Mouse (Mus musculus) neural tube, embryonic 14.5 days (tissue): ENCODE results near the gene Grm1. TPM values are rescaled to one million over a fixed set of nuclear protein-coding genes. Genes with fewer than 3 reads are reported as not detected.

Experiments used
- ATAC-seq: fragments of 200-750 bp; cut with Nextera tagmentation; 2 replicates; pipeline ENCODE4 v1.8.0; 2017; ENCODE audit warnings: low read depth, mild to moderate bottlenecking, moderate TSS enrichment, moderate library complexity
- H3K27ac ChIP-seq: fragments of 300-500 bp; sonication (generic); 2 replicates; pipeline ENCODE4 v1.5.1; 2014; ENCODE audit warnings: low read depth, mild to moderate bottlenecking, control low read depth, low read length, moderate library complexity, mixed read lengths
- H3K27me3 ChIP-seq: fragments of 300-500 bp; sonication (generic); 2 replicates; pipeline ENCODE4 v1.6.1; 2014; ENCODE audit warnings: low read length; ENCODE audit not compliant: control insufficient read depth, insufficient read depth
- H3K36me3 ChIP-seq: fragments of 300-500 bp; sonication (generic); 2 replicates; pipeline ENCODE4 v1.6.1; 2014; ENCODE audit warnings: low read length, mixed read lengths; ENCODE audit not compliant: control insufficient read depth, insufficient read depth
- H3K4me1 ChIP-seq: fragments of 300-500 bp; sonication (generic); 2 replicates; pipeline ENCODE4 v1.6.1; 2014; ENCODE audit warnings: low read length; ENCODE audit not compliant: control insufficient read depth, insufficient read depth
- H3K4me2 ChIP-seq: fragments of 300-500 bp; sonication (generic); 2 replicates; pipeline ENCODE4 v1.6.1; 2014; ENCODE audit warnings: mild to moderate bottlenecking, low read depth, low read length, control low read depth
- H3K4me3 ChIP-seq: fragments of 300-500 bp; sonication (generic); 2 replicates; pipeline ENCODE4 v1.5.1; 2014; ENCODE audit warnings: low read depth, low read length, control low read depth, mixed read lengths
- H3K9ac ChIP-seq: fragments of 300-500 bp; sonication (generic); replicated peaks from 2 replicates; pipeline ENCODE4 v1.6.1; 2014; ENCODE audit warnings: low read depth, mild to moderate bottlenecking, control low read depth, low read length, mixed read lengths
- H3K9me3 ChIP-seq: fragments of 300-500 bp; sonication (generic); 2 replicates; pipeline ENCODE4 v1.6.1; 2016; ENCODE audit warnings: low read length; ENCODE audit not compliant: control insufficient read depth
- WGBS: fragments of 180-500 bp; shearing (Covaris S2); extraction: QIAGEN DNeasy Blood & Tissue Kit; methylation state at CpG from one replicate; pipeline ENCODE4 v1.1.7; 2014; 5-methylcytosine and 5-hydroxymethylcytosine counted together
- polyA plus RNA-seq: library from polyadenylated mRNA; unstranded; fragments of >200 nt; fragmentation: Nextera tagmentation; extraction: Ambion mirVana; gene quantifications from 2 replicates; pipeline ENCODE4 v1.2.1, GENCODE M21; 2014

Grm1 gene
- polyA plus RNA-seq, 1 experiment from 2014 or later, result 4.5 TPM

- Histone ChIP-seq H3K4me3 (no peak overlapping the region), H3K36me3 (no peaks in the 10 kb centered on the region), H3K9me3 (no peaks in the 10 kb centered on the region), H3K27ac (no peak overlapping the region), H3K9ac (no peak overlapping the region), H3K4me1 (no peaks in the 10 kb centered on the region), H3K27me3 (no peaks in the 10 kb centered on the region), H3K4me2 (no peak overlapping the region)
- 64% methylated on average over 1 of the region's 1 CpGs for WGBS
- ATAC-seq, result no peak
Observed at GRCm38 (mm10) chr10:10996766-10997165, 85.4 kb downstream of the Grm1 start.

GRCm38 (mm10) chr10:10991708-10992107 is 90.4 kb downstream of the Grm1 start:
- Histone ChIP-seq H3K4me2 (no peak overlapping the region), H3K9ac (no peak overlapping the region), H3K4me3 (no peak overlapping the region), H3K4me1 (no peaks in the 10 kb centered on the region), H3K27me3 (no peaks in the 10 kb centered on the region), H3K27ac (no peak overlapping the region), H3K9me3 (no peaks in the 10 kb centered on the region), H3K36me3 (no peaks in the 10 kb centered on the region)
- ATAC-seq, result no peak
- 47% methylated on average over 3 of the region's 3 CpGs for WGBS

GRCm38 (mm10) chr10:10971311-10971710 is 110.8 kb downstream of the Grm1 start:
- Histone ChIP-seq H3K4me1 (no peaks in the 10 kb centered on the region), H3K27me3 (no peaks in the 10 kb centered on the region), H3K27ac (no peak overlapping the region), H3K9me3 (no peaks in the 10 kb centered on the region), H3K4me2 (no peak overlapping the region), H3K4me3 (no peak overlapping the region), H3K9ac (no peak overlapping the region), H3K36me3 (no peaks in the 10 kb centered on the region)
- WGBS, result 64% methylated on average over 2 of the region's 2 CpGs
- no peak for ATAC-seq

- Histone ChIP-seq H3K9ac (no peak overlapping the region), H3K27me3 (no peaks in the 10 kb centered on the region), H3K4me2 (no peak overlapping the region), H3K9me3 (no peaks in the 10 kb centered on the region), H3K27ac (no peak overlapping the region), H3K4me3 (no peak overlapping the region), H3K4me1 (no peaks in the 10 kb centered on the region), H3K36me3 (no peaks in the 10 kb centered on the region)
- 87% methylated on average over 6 of the region's 6 CpGs for WGBS
- ATAC-seq, result no peak
Observed at GRCm38 (mm10) chr10:10964490-10965150, 117.5 kb downstream of the Grm1 start.

GRCm38 (mm10) chr10:10950557-10950956 is 131.6 kb downstream of the Grm1 start:
- Histone ChIP-seq H3K9me3 (no peaks in the 10 kb centered on the region), H3K9ac (no peak overlapping the region), H3K4me2 (no peak overlapping the region), H3K27me3 (no peaks in the 10 kb centered on the region), H3K4me1 (no peaks in the 10 kb centered on the region), H3K4me3 (no peak overlapping the region), H3K36me3 (no peaks in the 10 kb centered on the region), H3K27ac (no peak overlapping the region)
- WGBS, result 84% methylated on average over 3 of the region's 3 CpGs
- no peak for ATAC-seq

- Histone ChIP-seq H3K4me2 (no peak overlapping the region), H3K4me1 (no peaks in the 10 kb centered on the region), H3K36me3 (no peaks in the 10 kb centered on the region), H3K9ac (no peak overlapping the region), H3K27me3 (no peaks in the 10 kb centered on the region), H3K4me3 (no peak overlapping the region), H3K9me3 (no peaks in the 10 kb centered on the region), H3K27ac (no peak overlapping the region)
- 91% methylated on average over 3 of the region's 3 CpGs for WGBS
- no peak for ATAC-seq
Observed at GRCm38 (mm10) chr10:10949172-10949571, 133.0 kb downstream of the Grm1 start.

GRCm38 (mm10) chr10:10947531-10947930 is 134.6 kb downstream of the Grm1 start:
- H3K27me3 ChIP-seq, result no peaks in the 10 kb centered on the region
- no peak overlapping the region for H3K4me3 ChIP-seq
- H3K9me3 ChIP-seq, result no peaks in the 10 kb centered on the region
- no peak for ATAC-seq
- H3K27ac ChIP-seq, result no peak overlapping the region
- no peak overlapping the region for H3K9ac ChIP-seq
- WGBS, result 93% methylated on average over 2 of the region's 2 CpGs
- H3K4me2 ChIP-seq, result no peak overlapping the region
- H3K4me1 ChIP-seq, result no peaks in the 10 kb centered on the region
- H3K36me3 ChIP-seq, result no peaks in the 10 kb centered on the region

DNA sequence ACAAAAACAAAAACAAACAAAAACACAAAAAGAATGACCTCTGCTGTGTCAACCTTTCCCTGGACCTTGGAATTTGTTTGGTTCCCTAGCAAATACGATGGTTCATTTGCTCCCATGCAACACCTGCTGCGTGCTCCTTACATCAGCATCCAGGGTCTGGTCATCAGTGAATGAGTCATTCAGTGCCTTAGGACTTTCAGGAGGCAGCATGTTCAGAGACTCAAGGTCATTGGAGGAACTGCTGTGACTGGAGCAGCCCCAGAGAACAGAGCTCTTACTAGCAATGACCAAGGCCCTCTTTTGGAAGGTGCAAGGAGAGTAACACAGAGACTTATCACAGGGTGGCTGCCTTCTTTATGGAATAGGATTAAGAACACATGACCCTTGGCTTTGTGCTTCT is 138.2 kb downstream of the Grm1 start:
- 86% methylated on average over 2 of the region's 2 CpGs for WGBS
- Histone ChIP-seq H3K9ac (no peak overlapping the region), H3K4me3 (no peak overlapping the region), H3K4me2 (no peak overlapping the region), H3K9me3 (no peaks in the 10 kb centered on the region), H3K27me3 (no peaks in the 10 kb centered on the region), H3K36me3 (no peaks in the 10 kb centered on the region), H3K27ac (no peak overlapping the region), H3K4me1 (no peaks in the 10 kb centered on the region)
- ATAC-seq, result no peak

GRCm38 (mm10) chr10:10942248-10942647 is 139.9 kb downstream of the Grm1 start:
- Histone ChIP-seq H3K9ac (no peak overlapping the region), H3K4me1 (no peaks in the 10 kb centered on the region), H3K36me3 (no peaks in the 10 kb centered on the region), H3K4me2 (no peak overlapping the region), H3K27ac (no peak overlapping the region), H3K27me3 (no peaks in the 10 kb centered on the region), H3K4me3 (no peak overlapping the region), H3K9me3 (no peaks in the 10 kb centered on the region)
- 82% methylated on average over 6 of the region's 6 CpGs for WGBS
- no peak for ATAC-seq
